Mouse (Mus musculus) MEL (cell line): Measurements from ENCODE around the gene Crk. TPM values are rescaled to one million over a fixed set of nuclear protein-coding genes. Genes with fewer than 3 reads are reported as not detected.
A peak's percentile ranks its signal among the peaks of the same experiment; 100 is the strongest.

Experiments used
- DNase-seq: peaks from one replicate; pipeline ENCODE4 v3.0.0; 2011; ENCODE audit warnings: low read depth, low spot score
- H3K27ac ChIP-seq: 2 replicates; pipeline ENCODE4 v1.5.1; 2012; ENCODE audit warnings: low read depth, mild to moderate bottlenecking, control low read depth, low read length, moderate library complexity; ENCODE audit not compliant: control insufficient read depth
- H3K27me3 ChIP-seq, 2 experiments: fragments of 150-350 bp in 1 of 2; sonication (generic) in 1 of 2; 2 replicates each; pipeline ENCODE4 v1.6.1; 2012; ENCODE audit warnings: low read length in 2 of 2, mild to moderate bottlenecking in 2 of 2, improper control_type of control experiment in 1 of 2, moderate library complexity in 1 of 2; ENCODE audit not compliant: insufficient read depth in 2 of 2, control insufficient read depth in 1 of 2
- H3K36me3 ChIP-seq, 2 experiments: 2 replicates each; pipeline ENCODE4 v1.6.1; 2012 to 2014; ENCODE audit warnings: low read length in 2 of 2, improper control_type of control experiment in 1 of 2, inconsistent platforms in 1 of 2, mild to moderate bottlenecking in 1 of 2; ENCODE audit not compliant: insufficient read depth in 2 of 2, control insufficient read depth in 1 of 2
- H3K4me1 ChIP-seq, 2 experiments: fragments of 150-350 bp in 1 of 2; sonication (generic) in 1 of 2; 2 replicates each; pipeline ENCODE4 v1.6.1; 2012; ENCODE audit warnings: low read length in 2 of 2, improper control_type of control experiment in 1 of 2, mild to moderate bottlenecking in 1 of 2; ENCODE audit not compliant: insufficient read depth in 2 of 2, control insufficient read depth in 1 of 2
- H3K4me3 ChIP-seq, 2 experiments: fragments of 150-350 bp in 1 of 2; sonication (generic) in 1 of 2; 2 replicates each; pipeline ENCODE4 v1.5.1; 2012; ENCODE audit warnings: low read depth in 2 of 2, low read length in 2 of 2, mild to moderate bottlenecking in 2 of 2, moderate library complexity in 2 of 2, control low read depth in 1 of 2, improper control_type of control experiment in 1 of 2; ENCODE audit not compliant: control insufficient read depth in 1 of 2, insufficient read depth in 1 of 2
- H3K79me2 ChIP-seq: 2 replicates; pipeline ENCODE4 v1.6.1; 2012; ENCODE audit warnings: mild to moderate bottlenecking, low read length, moderate library complexity; ENCODE audit not compliant: control insufficient read depth, poor library complexity, insufficient read depth
- H3K9ac ChIP-seq: 2 replicates; pipeline ENCODE4 v1.6.1; 2012; ENCODE audit warnings: low read depth, mild to moderate bottlenecking, control low read depth, low read length, moderate library complexity; ENCODE audit not compliant: control insufficient read depth, poor library complexity, severe bottlenecking
- H3K9me3 ChIP-seq: fragments of 150-350 bp; sonication (generic); replicated peaks from 2 replicates; pipeline ENCODE4 v1.6.1; 2012; ENCODE audit warnings: mild to moderate bottlenecking, low read length, improper control_type of control experiment, moderate library complexity; ENCODE audit not compliant: insufficient read depth
- CHD2 ChIP-seq: IDR thresholded peaks from 2 replicates; pipeline ENCODE4 v1.6.1; 2011; ENCODE audit warnings: low read length, improper control_type of control experiment
- CTCF ChIP-seq, 3 experiments: IDR thresholded peaks in 2 of 3; conservative IDR thresholded peaks in 1 of 3; 2 replicates each; pipeline ENCODE4 v1.5.1; 2011 to 2012; ENCODE audit warnings: low read length in 3 of 3, low read depth in 2 of 3, mild to moderate bottlenecking in 2 of 3, improper control_type of control experiment in 1 of 3, inconsistent platforms in 1 of 3, mixed read lengths in 1 of 3, moderate library complexity in 1 of 3; ENCODE audit not compliant: control insufficient read depth in 1 of 3, insufficient read depth in 1 of 3, poor library complexity in 1 of 3, severe bottlenecking in 1 of 3
- E2F4 ChIP-seq: IDR thresholded peaks from 2 replicates; pipeline ENCODE4 v1.6.1; 2011; ENCODE audit warnings: low read depth, low read length, improper control_type of control experiment, borderline replicate concordance
- ELF1 ChIP-seq: IDR thresholded peaks from 2 replicates; pipeline ENCODE4 v1.6.1; 2014; ENCODE audit warnings: low read depth, mild to moderate bottlenecking, inconsistent platforms, low read length, improper control_type of control experiment, moderate library complexity
- EP300 ChIP-seq, 2 experiments: IDR thresholded peaks; 2 replicates each; pipeline ENCODE4 v1.6.1; 2011; ENCODE audit warnings: improper control_type of control experiment in 2 of 2, low read length in 2 of 2, low read depth in 1 of 2, mild to moderate bottlenecking in 1 of 2
- GABPA ChIP-seq: IDR thresholded peaks from 2 replicates; pipeline ENCODE4 v1.6.1; 2012; ENCODE audit warnings: low read depth, mild to moderate bottlenecking, inconsistent platforms, low read length, improper control_type of control experiment, moderate library complexity
- GATA1 ChIP-seq: IDR thresholded peaks from 2 replicates; pipeline ENCODE4 v1.6.1; 2011; ENCODE audit warnings: low read depth, low read length, improper control_type of control experiment
- MAFK ChIP-seq: IDR thresholded peaks from 2 replicates; pipeline ENCODE4 v1.6.1; 2011; ENCODE audit warnings: low read depth, mild to moderate bottlenecking, low read length, improper control_type of control experiment, borderline replicate concordance
- MAZ ChIP-seq: IDR thresholded peaks from 2 replicates; pipeline ENCODE4 v1.6.1; 2012; ENCODE audit warnings: low read depth, mild to moderate bottlenecking, inconsistent platforms, low read length, improper control_type of control experiment
- MEF2A ChIP-seq: IDR thresholded peaks from 2 replicates; pipeline ENCODE4 v1.6.1; 2014; ENCODE audit warnings: low read depth, mild to moderate bottlenecking, inconsistent platforms, low read length, improper control_type of control experiment; ENCODE audit not compliant: poor library complexity, insufficient replicate concordance, severe bottlenecking; ENCODE audit errors: extremely low read depth
- MXI1 ChIP-seq: IDR thresholded peaks from 2 replicates; pipeline ENCODE4 v1.6.1; 2011; ENCODE audit warnings: mild to moderate bottlenecking, low read depth, low read length, improper control_type of control experiment
- MYB ChIP-seq: IDR thresholded peaks from 2 replicates; pipeline ENCODE4 v1.6.1; 2011; ENCODE audit warnings: mild to moderate bottlenecking, low read depth, low read length, improper control_type of control experiment
- MYC ChIP-seq: IDR thresholded peaks from 2 replicates; pipeline ENCODE4 v1.6.1; 2011; ENCODE audit warnings: low read depth, mild to moderate bottlenecking, low read length, improper control_type of control experiment, moderate library complexity
- NELFE ChIP-seq: IDR thresholded peaks from 2 replicates; pipeline ENCODE4 v1.6.1; 2011; ENCODE audit warnings: low read depth, low read length, improper control_type of control experiment
- NRF1 ChIP-seq: IDR thresholded peaks from 2 replicates; pipeline ENCODE4 v1.6.1; 2014; ENCODE audit warnings: low read depth, mild to moderate bottlenecking, inconsistent platforms, low read length, improper control_type of control experiment, moderate library complexity; ENCODE audit not compliant: poor library complexity, insufficient read depth, severe bottlenecking
- POLR2A ChIP-seq, 2 experiments: IDR thresholded peaks; 2 replicates each; pipeline ENCODE4 v1.6.1; 2011 to 2012; ENCODE audit warnings: low read length in 2 of 2, mild to moderate bottlenecking in 2 of 2, control low read depth in 1 of 2, improper control_type of control experiment in 1 of 2, low read depth in 1 of 2, moderate library complexity in 1 of 2; ENCODE audit not compliant: control insufficient read depth in 1 of 2, insufficient read depth in 1 of 2, poor library complexity in 1 of 2
- POLR2AphosphoS2 ChIP-seq: IDR thresholded peaks from 2 replicates; pipeline ENCODE4 v1.6.1; 2011; ENCODE audit warnings: low read length, improper control_type of control experiment
- RCOR1 ChIP-seq: IDR thresholded peaks from 2 replicates; pipeline ENCODE4 v1.6.1; 2012; ENCODE audit warnings: low read depth, mild to moderate bottlenecking, inconsistent platforms, low read length, improper control_type of control experiment
- SIN3A ChIP-seq: IDR thresholded peaks from 2 replicates; pipeline ENCODE4 v1.6.1; 2012; ENCODE audit warnings: low read length, improper control_type of control experiment, inconsistent platforms
- SMC3 ChIP-seq: IDR thresholded peaks from 2 replicates; pipeline ENCODE4 v1.6.1; 2011; ENCODE audit warnings: low read depth, low read length, improper control_type of control experiment
- TAL1 ChIP-seq: IDR thresholded peaks from 2 replicates; pipeline ENCODE4 v1.6.1; 2012; ENCODE audit warnings: mild to moderate bottlenecking, inconsistent platforms, low read length, moderate library complexity, mixed read lengths
- UBTF ChIP-seq: IDR thresholded peaks from 2 replicates; pipeline ENCODE4 v1.6.1; 2012; ENCODE audit warnings: low read depth, mild to moderate bottlenecking, inconsistent platforms, low read length, improper control_type of control experiment, moderate library complexity, borderline replicate concordance; ENCODE audit not compliant: insufficient read depth
- USF1 ChIP-seq: IDR thresholded peaks from 2 replicates; pipeline ENCODE4 v1.6.1; 2014; ENCODE audit warnings: low read depth, mild to moderate bottlenecking, inconsistent platforms, low read length, improper control_type of control experiment, moderate library complexity
- USF2 ChIP-seq, 2 experiments: IDR thresholded peaks; 2 replicates each; pipeline ENCODE4 v1.6.1; 2011 to 2012; ENCODE audit warnings: improper control_type of control experiment in 2 of 2, low read length in 2 of 2, borderline replicate concordance in 1 of 2, inconsistent platforms in 1 of 2, low read depth in 1 of 2, mild to moderate bottlenecking in 1 of 2; ENCODE audit not compliant: insufficient read depth in 1 of 2
- ZKSCAN1 ChIP-seq: IDR thresholded peaks from 2 replicates; pipeline ENCODE4 v1.6.1; 2012; ENCODE audit warnings: low read depth, mild to moderate bottlenecking, inconsistent platforms, low read length, improper control_type of control experiment, moderate library complexity
- polyA plus RNA-seq, 2 experiments: library from polyadenylated mRNA; stranded (reverse) in 1 of 2; unstranded in 1 of 2; fragments of >175 nt in 1 of 2; fragments of >200 nt in 1 of 2; gene quantifications; 2 replicates each; pipeline versions ENCODE4 v1.2.1 to v1.2.4; 2012; ENCODE audit warnings: low replicate concordance in 2 of 2, low read depth in 1 of 2; ENCODE audit not compliant: insufficient read length in 2 of 2, insufficient read depth in 1 of 2, missing spikeins in 1 of 2
- total RNA-seq: library from RNA; depleted of rRNA; stranded (reverse); fragments of 300-350 nt; gene quantifications from 2 replicates; pipeline ENCODE4 v1.2.3, GENCODE M21; 2012

Gene Crk
- total and polyA plus RNA-seq, 3 experiments: 33.8 to 68.0 (median 66.2) TPM

DNA sequence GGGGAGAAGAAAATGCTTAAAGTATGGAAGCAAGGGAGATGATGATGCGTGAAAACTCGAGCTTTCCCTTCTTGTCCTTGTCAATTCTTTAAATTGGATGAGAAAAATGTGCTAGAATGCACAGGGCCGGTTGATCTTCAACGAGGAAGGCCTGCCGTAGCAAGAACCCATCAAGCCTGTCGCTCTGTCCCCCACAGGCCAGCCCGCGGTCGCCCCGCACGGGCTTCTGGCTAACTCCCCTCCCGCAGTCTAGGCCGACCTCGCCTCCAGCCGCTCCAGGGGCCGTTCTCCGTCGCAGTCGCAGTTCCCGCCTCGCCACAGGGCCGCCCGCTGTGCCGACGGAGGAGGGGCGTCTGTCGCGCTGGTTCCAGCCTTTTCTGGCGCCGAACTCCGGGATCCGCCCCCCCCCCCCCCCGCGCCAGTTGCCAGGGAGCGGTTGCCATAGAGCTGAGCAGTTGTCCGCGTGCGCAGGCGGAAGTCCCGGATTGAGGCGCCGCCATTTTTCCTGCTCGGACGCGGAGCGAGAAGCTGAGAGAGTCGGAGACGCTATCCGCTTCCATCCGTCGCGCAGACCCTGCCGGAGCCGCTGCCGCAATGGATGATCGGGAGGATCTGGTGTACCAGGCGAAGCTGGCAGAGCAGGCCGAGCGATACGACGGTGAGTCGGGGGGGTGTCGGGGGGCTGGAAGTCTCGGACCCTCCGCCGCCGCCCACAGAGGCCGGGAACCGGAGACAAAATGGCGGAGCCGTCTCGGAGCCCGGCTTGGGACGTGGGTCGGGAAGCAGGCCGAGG lies 53.6 kb downstream of the Crk start, which contains the start of gene Ywhae (continued):
- TF ChIP-seq ZKSCAN1 (no peak), NRF1 (peak; percentile 81), MAFK (no peak), USF1 (peak; percentile 59; the same call in 1 of the 2 replicates), UBTF (peak; percentile 67; the same call in 1 of the 2 replicates), POLR2A (IDR thresholded peaks at IDR 0.05; ENCODE audit: control insufficient read depth in 1 of 2, insufficient read depth in 1 of 2, low read depth in 1 of 2, low read length in 2 of 2, poor library complexity in 1 of 2) (peak; percentile 94 to 98), USF2 (IDR thresholded peaks at IDR 0.05; ENCODE audit: borderline replicate concordance in 1 of 2, insufficient read depth in 1 of 2, low read depth in 1 of 2, low read length in 2 of 2) (no peak), E2F4 (peak; percentile 83; the same call in 1 of the 2 replicates), MYB (0 out of 2 replicates have a peak, but pooled peaks have one; percentile 30), SMC3 (no peak), TAL1 (no peak), GATA1 (no peak), MYC (peak; percentile 98), NELFE (peak; percentile 98), EP300 (IDR thresholded peaks at IDR 0.05; ENCODE audit: low read depth in 1 of 2, low read length in 2 of 2) (peak in 1 of 2 experiments; percentile 53; a peak in 2 of 4 replicates), RCOR1 (peak; percentile 13), ELF1 (peak; percentile 92), CTCF (IDR thresholded peaks at IDR 0.05 in 2 of 3, conservative IDR thresholded peaks at IDR 0.05 in 1 of 3; ENCODE audit: control insufficient read depth in 1 of 3, insufficient read depth in 1 of 3, low read depth in 2 of 3, low read length in 3 of 3, poor library complexity in 1 of 3, severe bottlenecking in 1 of 3) (no peak), SIN3A (peak; percentile 90)
- TF ChIP-seq, all 39 proteins: peak for 25

DNA sequence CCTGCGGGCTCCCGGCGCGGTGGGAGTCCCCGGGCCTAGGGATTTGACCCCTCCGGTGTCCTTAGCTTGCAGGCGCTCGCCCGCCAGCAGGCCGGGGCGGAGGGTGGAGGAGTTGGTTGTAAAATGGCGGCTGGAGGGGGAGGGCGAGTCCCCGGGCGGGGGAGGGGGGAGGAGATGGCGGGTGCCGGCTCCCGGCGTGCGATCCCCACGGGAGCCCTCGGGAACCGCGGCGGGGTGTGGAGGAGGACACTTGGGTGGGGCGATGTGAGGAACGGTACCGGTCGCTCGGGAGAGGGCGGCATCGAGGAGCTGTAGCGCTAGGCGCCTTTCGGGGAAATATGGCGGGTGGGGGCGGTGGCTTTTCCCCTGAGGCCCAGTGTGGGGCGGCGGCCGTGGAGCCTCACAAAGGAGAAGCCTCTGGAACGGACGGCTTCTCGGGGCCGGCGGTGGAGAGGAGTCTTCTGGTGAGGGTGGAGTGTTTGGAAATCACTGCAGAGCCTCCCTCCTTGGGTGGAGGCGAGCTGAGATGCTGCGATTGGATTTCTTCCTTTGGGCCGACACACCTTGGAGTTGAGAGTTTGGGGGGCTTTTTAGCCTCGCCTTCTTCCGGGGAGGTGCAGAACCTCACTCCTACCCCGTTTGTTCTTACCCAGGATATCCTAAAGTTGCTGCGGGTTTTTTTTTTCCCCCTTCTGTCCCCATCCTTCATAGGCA lies 54.3 kb downstream of the Crk start:
- Histone ChIP-seq H3K9ac (peak overlapping the region; percentile 96), H3K4me1 (peaks cover 11 to 21% of the 10 kb centered on the region in 2 experiments), H3K36me3 (peaks cover 13 to 43% of the 10 kb centered on the region in 2 experiments), H3K9me3 (no peaks in the 10 kb centered on the region), H3K79me2 (peaks cover 52% of the 10 kb centered on the region), H3K27ac (peak overlapping the region; percentile 86), H3K4me3 (peak overlapping the region; percentile 80 to 96), H3K27me3 (no peaks in the 10 kb centered on the region)
- TF ChIP-seq CHD2 (no peak), SIN3A (no peak), MAZ (peak; percentile 24; the same call in 1 of the 2 replicates), EP300 (IDR thresholded peaks at IDR 0.05; ENCODE audit: low read depth in 1 of 2, low read length in 2 of 2) (no peak), MXI1 (peak; percentile 11; the same call in 1 of the 2 replicates), MYC (no peak), MAFK (no peak), GABPA (no peak), RCOR1 (peak; percentile 69), E2F4 (no peak; the same call in 1 of the 2 replicates), MEF2A (no peak), SMC3 (no peak), USF2 (IDR thresholded peaks at IDR 0.05; ENCODE audit: borderline replicate concordance in 1 of 2, insufficient read depth in 1 of 2, low read depth in 1 of 2, low read length in 2 of 2) (no peak), POLR2AphosphoS2 (no peak), NELFE (no peak), TAL1 (no peak), UBTF (no peak; the same call in 1 of the 2 replicates), ZKSCAN1 (no peak)
- DNase-seq: peak; percentile 63
